Mouse (Mus musculus): ENCODE data around the gene Cst12. TPM values are rescaled to one million over a fixed set of nuclear protein-coding genes. Genes with fewer than 3 reads are reported as not detected.

The Cst12 gene
- polyA plus RNA-seq (2014; fragmentation: Illumina TruSeq; extraction: RNeasy Lipid Tissue Mini Kit (QIAGEN cat#74804)) = 47.0 TPM

DNA sequence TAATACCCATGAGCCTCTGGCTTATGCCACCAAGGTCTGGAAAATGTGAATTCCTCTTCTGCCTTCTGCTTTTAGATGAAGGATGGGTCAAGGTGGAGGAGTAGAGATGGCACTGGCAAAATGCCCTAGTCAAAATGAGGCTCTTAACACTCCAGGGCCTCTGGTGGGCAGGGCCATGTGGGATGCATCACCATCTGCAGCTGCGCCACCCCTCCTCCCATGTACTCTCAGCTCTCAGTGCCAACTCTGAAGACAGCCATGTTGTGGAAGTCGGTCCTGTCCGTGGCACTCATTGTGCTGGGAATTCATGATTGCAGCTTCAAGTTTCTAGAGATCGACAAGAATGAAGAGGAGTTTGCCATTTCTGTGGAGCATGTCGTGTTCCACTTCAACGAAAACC, at the start of gene Cst12:
Cst12 (plus strand) TSS at position 220 of the 400 bp plus-strand sequence.

DNA sequence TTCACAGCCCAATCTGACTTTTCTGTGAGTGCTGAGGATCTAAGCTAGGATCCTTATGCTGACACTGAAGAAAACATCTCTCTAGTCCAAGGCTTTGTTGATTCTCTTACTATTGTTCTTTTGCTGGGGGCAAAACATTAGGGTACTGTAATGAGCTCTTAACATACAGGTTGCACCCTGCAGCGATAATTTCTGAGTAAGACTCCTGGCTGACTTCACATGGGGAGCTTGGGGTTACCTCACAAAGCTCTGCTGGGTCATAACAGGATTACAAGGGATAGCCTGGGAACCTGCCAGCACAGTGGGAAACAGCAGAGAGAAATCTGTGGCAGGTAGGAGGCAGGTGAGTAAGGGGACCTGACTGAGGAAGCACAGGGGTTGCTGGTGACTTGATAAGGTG, 39.1 kb upstream of the Cst12 start, which contains the start of gene Cstl1:
Cstl1 (plus strand) TSS at position 301 of the 400 bp plus-strand sequence.

DNA sequence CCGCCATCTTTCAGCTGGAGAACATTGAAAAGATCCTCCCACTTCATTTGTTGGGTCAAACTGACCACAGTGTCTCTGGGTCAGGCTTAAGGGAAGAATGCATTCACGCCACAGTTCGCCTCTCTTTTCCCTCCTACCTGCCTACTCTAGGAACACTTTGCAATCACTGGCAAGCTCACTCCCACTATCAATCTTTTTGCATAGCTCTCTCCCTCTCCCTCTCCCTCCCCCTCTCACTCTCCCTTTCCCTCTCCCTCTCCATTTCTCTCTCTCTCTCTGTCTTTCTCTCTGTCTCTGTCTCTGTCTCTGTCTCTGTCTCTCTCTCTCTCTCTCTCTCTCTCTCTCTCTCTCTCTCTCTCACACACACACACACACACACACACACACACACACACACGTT, 17.8 kb upstream of the Cst12 start, which contains the start of gene Cst11:
Cst11 (minus strand) TSS at position 101 of the 400 bp plus-strand sequence.

DNA sequence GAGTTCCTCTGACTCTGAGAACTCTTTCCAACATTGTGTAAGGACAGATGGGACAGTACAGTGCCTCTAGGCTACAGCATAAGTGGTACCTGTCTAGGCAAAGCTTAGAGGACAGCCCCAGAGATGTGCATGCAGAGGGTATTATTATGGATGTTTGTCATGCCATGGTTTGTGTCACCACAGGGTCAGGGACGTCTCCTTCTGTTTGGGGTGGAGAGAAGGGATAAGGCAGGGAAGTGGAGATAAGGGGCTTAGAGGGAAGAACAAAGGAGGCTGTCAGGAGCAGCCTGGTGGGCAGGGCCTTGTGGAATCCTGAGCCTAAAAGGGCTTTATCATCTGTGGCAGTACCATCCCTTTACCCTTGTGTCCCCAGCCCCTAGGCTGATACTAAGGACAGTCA, 7.5 kb upstream of the Cst12 start, which contains the start of gene 8030411F24Rik:
8030411F24Rik (plus strand) TSS at position 301 of the 400 bp plus-strand sequence.

DNA sequence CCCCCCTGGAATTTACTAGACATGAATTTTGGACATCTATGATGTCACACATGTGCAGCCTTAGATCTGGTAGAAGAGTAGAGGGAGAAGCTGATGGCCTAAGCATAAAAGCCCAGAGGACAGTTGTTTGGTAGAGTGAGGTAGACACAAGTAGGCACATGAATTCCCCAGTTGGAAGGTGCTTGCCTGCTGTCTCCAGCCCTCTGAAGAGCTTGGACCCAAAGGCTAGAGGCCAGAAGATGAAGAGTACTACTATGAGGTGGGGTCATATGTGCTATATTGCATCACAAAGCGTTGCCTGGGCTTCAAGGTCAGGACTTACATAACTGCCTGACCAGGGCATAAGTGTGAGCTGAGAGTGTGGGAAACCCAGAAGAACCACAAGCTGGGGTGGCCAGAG, 9.3 kb downstream of the Cst12 start, which contains the start of gene Cst8:
Cst8 (plus strand) TSS at position 301 of the 400 bp plus-strand sequence.

DNA sequence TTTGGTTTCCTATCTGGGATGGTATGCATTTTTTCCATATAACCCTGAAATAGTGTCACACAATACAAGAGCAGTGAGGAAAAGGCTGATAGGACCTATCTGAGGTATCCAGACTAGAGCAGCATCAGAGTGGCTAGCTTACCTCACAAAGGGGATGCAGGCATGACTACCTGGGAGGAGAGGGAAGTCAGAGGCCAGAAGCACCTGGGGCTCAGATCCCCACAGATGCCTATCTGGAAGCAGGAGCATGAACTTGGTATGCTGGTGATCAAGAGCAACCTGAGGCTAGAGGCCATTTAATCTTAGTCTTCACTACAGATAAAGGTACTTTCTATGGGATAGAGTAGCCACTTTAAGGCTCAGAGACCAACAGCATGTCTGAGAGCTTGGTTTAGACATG, 30.7 kb downstream of the Cst12 start, which contains the start of gene Cst13:
Cst13 (plus strand) TSS at position 173 of the 400 bp plus-strand sequence.

DNA sequence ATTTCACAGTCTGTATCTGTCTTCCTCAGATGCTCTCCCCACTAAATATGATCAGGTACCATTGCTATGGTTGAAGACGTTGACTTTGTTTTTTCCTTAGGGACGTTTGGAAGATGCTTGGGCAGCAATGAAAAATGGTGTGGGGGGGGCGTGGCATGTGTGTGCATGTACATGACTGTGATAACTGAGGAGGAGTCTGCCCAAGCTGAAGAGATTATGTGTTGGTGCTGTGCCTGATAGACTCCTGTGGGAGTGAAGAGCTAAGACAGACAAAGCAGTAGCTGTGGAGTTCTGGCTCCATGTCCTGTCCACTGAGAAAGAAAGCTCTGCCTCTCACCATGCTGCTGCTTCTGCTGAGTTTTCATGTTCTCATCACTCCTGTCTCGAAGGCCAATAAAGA, 45.8 kb downstream of the Cst12 start, which contains the start of gene Cst9:
Cst9 (plus strand) TSS at position 236 of the 400 bp plus-strand sequence.

Other genes starting within 250 kb of the Cst12 start
- 9.3 TPM for gene Nxt1, start 116.8 kb upstream of the Cst12 start, polyA plus RNA-seq (2014; fragmentation: Illumina TruSeq; extraction: RNeasy Lipid Tissue Mini Kit (QIAGEN cat#74804))
- 39.9 TPM for gene Gzf1, start 108.3 kb upstream of the Cst12 start, polyA plus RNA-seq (2014; fragmentation: Illumina TruSeq; extraction: RNeasy Lipid Tissue Mini Kit (QIAGEN cat#74804))
- gene Napb, start 56.9 kb upstream of the Cst12 start, polyA plus RNA-seq (2014; fragmentation: Illumina TruSeq; extraction: RNeasy Lipid Tissue Mini Kit (QIAGEN cat#74804)) = 4.6 TPM
- not detected for gene Cstl1, start 39.0 kb upstream of the Cst12 start, polyA plus RNA-seq (2014; fragmentation: Illumina TruSeq; extraction: RNeasy Lipid Tissue Mini Kit (QIAGEN cat#74804))
- not detected for gene Cst11, start 17.9 kb upstream of the Cst12 start, polyA plus RNA-seq (2014; fragmentation: Illumina TruSeq; extraction: RNeasy Lipid Tissue Mini Kit (QIAGEN cat#74804))
- gene 8030411F24Rik, start 7.4 kb upstream of the Cst12 start, polyA plus RNA-seq (2014; fragmentation: Illumina TruSeq; extraction: RNeasy Lipid Tissue Mini Kit (QIAGEN cat#74804)) = not detected
- gene Cst8, start 9.4 kb downstream of the Cst12 start, polyA plus RNA-seq (2014; fragmentation: Illumina TruSeq; extraction: RNeasy Lipid Tissue Mini Kit (QIAGEN cat#74804)) = 150 TPM
- gene Cst13, start 30.7 kb downstream of the Cst12 start, polyA plus RNA-seq (2014; fragmentation: Illumina TruSeq; extraction: RNeasy Lipid Tissue Mini Kit (QIAGEN cat#74804)) = not detected
- gene Cst9, start 45.8 kb downstream of the Cst12 start, polyA plus RNA-seq (2014; fragmentation: Illumina TruSeq; extraction: RNeasy Lipid Tissue Mini Kit (QIAGEN cat#74804)) = 0.83 TPM
- gene 9230104L09Rik, start 75.7 kb downstream of the Cst12 start, polyA plus RNA-seq (2014; fragmentation: Illumina TruSeq; extraction: RNeasy Lipid Tissue Mini Kit (QIAGEN cat#74804)) = 6.6 TPM
- 20.3 TPM for gene Cst3, start 86.3 kb downstream of the Cst12 start, polyA plus RNA-seq (2014; fragmentation: Illumina TruSeq; extraction: RNeasy Lipid Tissue Mini Kit (QIAGEN cat#74804))
- gene Gm1330, start 213.9 kb downstream of the Cst12 start, polyA plus RNA-seq (2014; fragmentation: Illumina TruSeq; extraction: RNeasy Lipid Tissue Mini Kit (QIAGEN cat#74804)) = not detected
- not detected for gene Gm10750, start 227.9 kb downstream of the Cst12 start, polyA plus RNA-seq (2014; fragmentation: Illumina TruSeq; extraction: RNeasy Lipid Tissue Mini Kit (QIAGEN cat#74804))

Data from ovary, adult 10 weeks (tissue).